Mouse (Mus musculus) spleen, adult 2 months (tissue): Measurements from ENCODE around the gene Ten1.

ENCODE experiments used
- CTCF ChIP-seq: fragments of 200-500 bp; IDR thresholded peaks from 2 replicates; pipeline ENCODE4 v1.5.1; 2011; ENCODE audit warnings: mild to moderate bottlenecking, inconsistent platforms; ENCODE audit not compliant: insufficient read depth, insufficient read length, insufficient replicate concordance; ENCODE audit errors: extremely low read depth
- POLR2A ChIP-seq: fragments of 200-500 bp; IDR thresholded peaks from 2 replicates; pipeline ENCODE4 v1.6.1; 2011; ENCODE audit warnings: low read depth, low read length, inconsistent platforms

- no peak for TF ChIP-seq CTCF
- TF ChIP-seq POLR2A: no peak
Measured at GRCm38 (mm10) chr11:116245616-116246015, 47.0 kb downstream of the Ten1 start.
